Mouse (Mus musculus) adipocyte (in vitro differentiated cells): ENCODE results near the gene Palm2.
A peak's percentile ranks its signal among the peaks of the same experiment; 100 is the strongest.

ENCODE experiments used
- DNase-seq: peaks from one replicate; pipeline ENCODE4 v3.0.0-alpha.2; 2016; ENCODE audit warnings: low spot score

The Palm2 gene

GRCm38 (mm10) chr4:57622816-57623215 lies 188.8 kb downstream of the Palm2 start:
- no peak for DNase-seq

- DNase-seq, result no peak
Observed at GRCm38 (mm10) chr4:57624819-57625218, 190.8 kb downstream of the Palm2 start.

- no peak for DNase-seq
Observed at GRCm38 (mm10) chr4:57625306-57625705, 191.3 kb downstream of the Palm2 start.

DNA sequence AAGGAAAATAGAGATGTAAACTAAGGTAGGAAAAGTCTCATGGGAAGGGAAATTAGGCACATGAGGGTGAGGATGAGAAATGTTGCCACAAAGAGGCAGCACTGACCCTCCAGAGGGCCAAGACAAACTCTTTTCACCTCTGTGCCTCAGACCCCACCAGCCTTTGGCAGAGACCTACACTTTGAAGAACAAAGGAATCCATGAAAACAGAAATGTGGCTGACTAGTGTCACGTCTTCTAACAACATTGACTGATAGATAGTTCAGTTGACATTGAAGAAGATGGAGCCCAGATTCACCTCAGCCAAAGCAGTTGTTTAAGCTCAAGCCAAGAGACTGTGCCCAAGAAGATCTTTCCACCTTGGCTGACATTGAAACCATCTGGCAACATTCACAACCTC lies 191.7 kb downstream of the Palm2 start:
- no peak for DNase-seq

DNA sequence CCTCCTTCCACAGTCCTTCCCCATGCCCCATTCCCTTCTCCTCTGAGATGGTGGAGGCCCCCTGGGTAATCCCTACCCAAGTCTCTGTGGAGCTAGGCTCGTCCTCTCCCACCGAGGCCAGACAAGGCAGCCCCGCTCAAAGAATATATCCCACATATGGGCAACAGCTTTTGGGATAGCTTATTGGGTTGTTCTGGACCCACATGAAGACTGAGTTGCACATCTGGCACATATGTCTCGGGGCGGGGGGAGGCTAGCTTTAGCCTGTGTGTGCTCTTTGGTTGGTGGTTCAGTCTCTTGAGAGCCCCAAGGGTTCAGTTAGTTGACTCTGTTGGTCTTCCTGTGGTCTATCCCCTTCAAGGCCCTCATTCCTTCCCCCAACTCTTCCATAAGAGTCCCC lies 192.9 kb downstream of the Palm2 start:
- no peak for DNase-seq

DNA sequence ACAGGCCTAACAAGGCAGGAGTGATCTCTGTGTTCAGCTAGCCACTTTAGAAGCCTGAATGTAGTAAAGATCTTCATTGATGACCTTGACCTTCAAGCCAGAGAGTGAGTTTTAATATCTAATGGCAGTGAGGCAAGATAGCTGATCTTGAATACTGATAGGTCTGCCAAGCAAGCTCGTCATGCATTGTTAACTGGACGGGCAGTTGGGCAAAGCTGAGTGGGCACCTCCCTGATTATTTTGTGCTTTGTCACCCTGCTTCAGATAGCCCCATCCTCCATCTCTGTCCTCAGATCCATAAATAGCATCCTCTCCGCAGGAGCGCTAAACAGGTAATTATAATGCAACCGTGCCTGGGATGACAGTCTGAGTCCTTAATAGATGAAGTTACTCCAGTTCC lies 198.3 kb downstream of the Palm2 start:
- no peak for DNase-seq

DNA sequence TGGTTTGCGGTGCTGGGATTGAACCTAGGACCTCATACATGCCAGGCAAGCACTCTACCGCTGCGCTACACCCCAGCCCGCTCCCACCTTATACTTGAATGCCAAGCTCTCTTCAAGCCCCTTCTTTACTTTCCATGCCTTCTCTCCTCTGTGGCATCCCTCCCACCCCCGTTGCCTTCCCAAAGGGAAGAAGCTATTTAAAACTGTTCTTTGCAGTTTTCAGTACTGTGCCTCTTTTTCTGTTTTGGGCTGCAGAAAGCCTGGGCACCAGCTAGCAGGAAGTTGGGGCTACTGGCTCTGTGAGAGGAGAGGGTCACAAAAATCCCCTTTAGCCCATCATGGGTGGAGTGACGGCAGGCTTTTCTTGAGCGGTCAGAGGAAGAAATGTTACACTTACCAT lies 199.0 kb downstream of the Palm2 start:
- no peak for DNase-seq

DNA sequence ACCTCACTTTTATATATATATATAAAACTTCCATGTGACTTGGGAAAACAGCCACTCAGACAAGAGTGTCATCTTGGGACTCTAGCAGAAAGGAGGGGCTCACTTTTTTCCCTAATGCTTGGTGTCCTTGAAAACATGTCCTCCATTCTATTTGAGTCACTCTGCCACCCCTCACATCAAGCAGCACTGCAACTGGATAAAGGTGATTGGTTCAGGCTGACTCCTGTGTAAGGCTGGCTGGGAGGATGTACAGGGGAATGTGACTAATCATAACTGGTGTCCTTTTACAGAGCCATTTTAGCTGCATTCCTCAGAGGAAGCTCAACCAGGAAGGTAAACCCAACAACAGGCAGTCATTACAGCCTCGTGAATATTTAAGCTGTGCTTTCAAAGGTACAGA lies 200.9 kb downstream of the Palm2 start:
- no peak for DNase-seq

- peak; percentile 24 for DNase-seq
Observed at GRCm38 (mm10) chr4:57636782-57637482, 202.9 kb downstream of the Palm2 start.

GRCm38 (mm10) chr4:57637636-57638386 lies 203.8 kb downstream of the Palm2 start:
- no peak for DNase-seq

DNA sequence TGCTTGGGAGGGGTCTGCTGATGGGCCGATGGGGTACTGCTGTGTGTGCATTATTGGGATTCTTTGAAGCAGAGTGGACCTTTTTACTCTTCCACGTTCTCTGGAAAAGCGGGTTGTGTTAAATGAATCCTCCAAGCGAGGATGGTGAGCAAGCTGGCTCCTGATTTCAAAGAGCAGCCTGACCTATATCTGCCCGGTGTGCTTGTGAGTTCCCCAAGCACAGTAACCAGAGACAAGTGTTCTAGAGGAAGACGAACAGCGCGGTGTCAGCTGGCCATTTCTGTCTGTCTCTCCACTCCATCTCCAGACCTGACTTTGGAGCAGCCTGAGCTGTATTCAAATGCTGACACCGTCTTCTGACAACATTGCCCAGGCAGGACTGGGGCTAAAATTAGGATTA lies 204.9 kb downstream of the Palm2 start:
- no peak for DNase-seq

DNA sequence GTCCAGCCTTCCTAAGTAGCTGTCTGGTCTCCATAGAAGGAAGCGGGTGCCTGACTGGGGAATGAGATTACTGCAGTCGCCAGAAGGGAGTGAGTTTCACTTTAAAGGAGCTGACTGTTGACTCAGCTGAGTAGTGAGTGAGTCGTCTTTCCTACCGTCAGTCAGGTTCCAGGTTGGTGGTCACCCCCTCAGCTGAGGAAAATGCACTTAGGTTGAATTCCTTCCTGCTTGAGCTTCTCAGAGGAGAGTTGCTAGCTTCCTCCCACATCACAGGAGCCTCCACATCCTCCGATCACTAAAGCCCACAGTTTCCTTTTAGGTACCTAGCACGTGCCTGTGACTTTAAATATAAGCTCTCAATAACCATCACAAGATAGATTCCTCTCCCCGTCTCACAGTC lies 206.2 kb downstream of the Palm2 start:
- no peak for DNase-seq

- DNase-seq, result no peak
Observed at GRCm38 (mm10) chr4:57640971-57641370, 206.9 kb downstream of the Palm2 start.

- DNase-seq, result no peak
Observed at GRCm38 (mm10) chr4:57650994-57651393, 216.9 kb downstream of the Palm2 start.

GRCm38 (mm10) chr4:57651547-57651946 lies 217.5 kb downstream of the Palm2 start:
- no peak for DNase-seq

- no peak for DNase-seq
Observed at GRCm38 (mm10) chr4:57652185-57652904, 218.3 kb downstream of the Palm2 start.

DNA sequence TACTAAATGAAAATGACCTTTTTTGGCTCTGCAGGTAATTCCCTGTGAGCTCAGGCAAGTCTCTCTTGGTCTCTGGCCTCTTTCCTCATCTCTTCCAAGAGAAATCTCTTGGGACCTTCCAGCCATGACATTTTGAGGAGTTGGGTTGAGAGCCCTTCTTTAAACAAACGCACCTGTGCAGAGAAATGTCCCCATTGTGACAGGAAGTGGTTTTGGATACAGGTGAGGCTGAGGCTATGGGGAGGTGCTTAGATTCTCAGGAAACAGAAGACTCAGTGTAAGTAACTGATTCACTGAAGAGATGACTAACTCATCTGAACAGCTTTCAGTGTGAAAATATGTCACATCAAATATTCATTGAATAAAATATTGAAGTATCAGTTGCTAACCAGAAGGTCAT lies 221.9 kb downstream of the Palm2 start:
- no peak for DNase-seq

GRCm38 (mm10) chr4:57656388-57656787 lies 222.3 kb downstream of the Palm2 start:
- DNase-seq, result no peak

GRCm38 (mm10) chr4:57656861-57657260 lies 222.8 kb downstream of the Palm2 start:
- DNase-seq, result no peak

DNA sequence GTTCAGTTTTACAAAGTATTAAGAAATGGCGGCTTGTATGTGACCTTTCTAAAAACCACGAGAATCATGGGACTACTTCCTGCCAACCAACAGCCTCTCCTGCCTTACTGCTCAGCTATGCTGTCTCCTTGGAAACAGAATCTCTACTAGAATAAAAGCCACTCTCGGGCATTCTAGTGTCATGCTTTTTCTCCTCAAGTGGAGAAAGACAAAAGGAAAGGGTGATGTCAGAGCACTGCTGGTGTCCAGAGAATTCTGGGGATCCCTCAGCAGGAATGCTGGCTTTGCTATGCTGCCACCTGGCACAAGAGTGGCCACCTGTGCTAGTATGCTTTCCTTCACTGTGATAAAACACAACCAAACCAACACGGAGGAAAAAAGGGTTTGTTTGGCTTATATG lies 226.4 kb downstream of the Palm2 start:
- peak; percentile 5 for DNase-seq

GRCm38 (mm10) chr4:57666101-57666500 lies 232.1 kb downstream of the Palm2 start:
- no peak for DNase-seq

GRCm38 (mm10) chr4:57670813-57671469 lies 236.9 kb downstream of the Palm2 start:
- peak; percentile 63 for DNase-seq

DNA sequence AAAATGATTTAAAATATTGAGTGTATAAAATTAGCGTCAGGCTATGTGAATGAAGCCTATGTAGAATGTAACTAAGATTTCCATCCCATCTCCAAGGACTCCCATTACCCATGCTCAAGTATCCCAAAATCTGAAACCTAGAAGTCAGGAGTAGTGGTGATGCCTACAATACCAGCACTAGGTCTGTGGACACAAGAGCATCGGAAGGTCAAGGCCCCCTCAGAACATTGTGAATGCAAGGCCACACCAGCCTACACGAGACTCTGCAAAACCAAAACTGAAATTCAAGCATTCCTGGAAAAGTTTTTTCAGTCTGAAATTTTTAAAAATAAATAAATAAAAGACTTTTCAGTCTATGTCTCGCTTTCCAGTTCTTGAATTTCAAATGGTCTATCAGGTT lies 238.5 kb downstream of the Palm2 start:
- DNase-seq, result no peak
